Mouse (Mus musculus) neural tube, embryonic 13.5 days (tissue): ENCODE data around the gene Map1s. TPM values are rescaled to one million over a fixed set of nuclear protein-coding genes. Genes with fewer than 3 reads are reported as not detected.
A peak's percentile ranks its signal among the peaks of the same experiment; 100 is the strongest.

Experiments
- ATAC-seq: fragments of 200-750 bp; cut with Nextera tagmentation; 2 replicates; pipeline ENCODE4 v1.8.0; 2017; ENCODE audit warnings: low read depth, mild to moderate bottlenecking, moderate TSS enrichment, moderate library complexity
- H3K27ac ChIP-seq: fragments of 300-500 bp; sonication (generic); replicated peaks from 2 replicates; pipeline ENCODE4 v1.5.1; 2015; ENCODE audit warnings: moderate library complexity, mild to moderate bottlenecking, inconsistent platforms
- H3K27me3 ChIP-seq: fragments of 300-500 bp; sonication (generic); 2 replicates; pipeline ENCODE4 v1.6.1; 2015; ENCODE audit warnings: mild to moderate bottlenecking, inconsistent platforms
- H3K36me3 ChIP-seq: fragments of 300-500 bp; sonication (generic); 2 replicates; pipeline ENCODE4 v1.6.1; 2015; ENCODE audit warnings: mild to moderate bottlenecking, inconsistent platforms
- H3K4me1 ChIP-seq: fragments of 300-500 bp; sonication (generic); replicated peaks from 2 replicates; pipeline ENCODE4 v1.6.1; 2015; ENCODE audit warnings: inconsistent platforms
- H3K4me2 ChIP-seq: fragments of 300-500 bp; sonication (generic); 2 replicates; pipeline ENCODE4 v1.6.1; 2015; ENCODE audit warnings: inconsistent platforms, mild to moderate bottlenecking, moderate library complexity
- H3K4me3 ChIP-seq: fragments of 300-500 bp; sonication (generic); 2 replicates; pipeline ENCODE4 v1.5.1; 2015; ENCODE audit warnings: mild to moderate bottlenecking, inconsistent platforms
- H3K9ac ChIP-seq: fragments of 300-500 bp; sonication (generic); 2 replicates; pipeline ENCODE4 v1.6.1; 2015; ENCODE audit warnings: moderate library complexity, mild to moderate bottlenecking, inconsistent platforms
- H3K9me3 ChIP-seq: fragments of 300-500 bp; sonication (generic); 2 replicates; pipeline ENCODE4 v1.6.1; 2016; ENCODE audit warnings: inconsistent platforms
- WGBS: fragments of 180-500 bp; shearing (Covaris S2); methylation state at CpG from one replicate; pipeline ENCODE4 v1.1.7; 2015; 5-methylcytosine and 5-hydroxymethylcytosine counted together
- polyA plus RNA-seq: library from polyadenylated mRNA; unstranded; fragments of >200 nt; fragmentation: Nextera tagmentation; extraction: Ambion mirVana; gene quantifications from 2 replicates; pipeline ENCODE4 v1.2.1, GENCODE M21; 2015

The Map1s gene
- polyA plus RNA-seq, 1 experiment from 2014 or later: 60.7 TPM

DNA sequence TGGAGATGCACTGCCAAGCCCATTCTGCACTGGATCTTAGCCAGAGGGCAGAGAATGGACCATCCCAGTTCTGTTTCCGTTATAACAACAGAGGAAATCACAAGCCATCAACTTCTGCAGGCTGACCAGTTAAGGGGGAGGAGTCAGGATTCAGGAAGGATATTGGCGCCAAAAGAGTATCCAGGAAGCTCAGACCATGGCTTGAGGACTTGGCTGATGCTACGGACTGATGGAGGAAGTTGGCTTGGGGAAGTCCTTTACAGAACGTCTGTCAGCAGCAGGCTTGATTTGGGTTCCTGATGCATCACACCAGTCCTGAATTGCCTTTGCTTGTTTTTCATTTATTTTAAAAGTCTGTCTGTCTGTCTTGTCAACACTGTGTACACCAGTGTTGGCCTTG lies 1.2 kb upstream of the Map1s start:
- Histone ChIP-seq H3K27me3 (peaks cover 35% of the 10 kb centered on the region), H3K9ac (no peak overlapping the region), H3K9me3 (no peaks in the 10 kb centered on the region), H3K36me3 (peaks cover 2% of the 10 kb centered on the region; the same call in 1 of the 2 replicates), H3K27ac (no peak overlapping the region), H3K4me1 (peaks cover 21% of the 10 kb centered on the region), H3K4me3 (no peak overlapping the region), H3K4me2 (no peak overlapping the region)
- ATAC-seq: no peak
- 71% methylated on average over 4 of the region's 4 CpGs for WGBS

DNA sequence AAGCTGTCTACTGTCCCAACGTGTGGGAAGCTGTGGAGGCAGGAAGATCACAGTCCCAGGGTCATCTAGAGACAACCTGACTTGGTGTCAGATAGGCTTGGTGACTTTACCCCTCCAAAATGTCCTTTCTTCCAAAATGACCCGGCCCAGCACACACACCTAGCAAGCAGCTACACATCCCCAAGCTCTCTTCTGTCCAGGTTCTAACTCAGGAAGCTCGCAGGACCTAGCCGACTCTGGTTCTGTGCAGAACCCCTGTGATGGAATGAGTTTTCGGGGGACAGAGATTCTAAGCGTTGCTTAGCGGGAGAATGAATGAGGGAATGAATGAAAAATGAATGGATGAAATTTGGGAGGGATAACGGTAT lies 285 bp upstream of the Map1s start:
- peaks cover 33% of the 10 kb centered on the region for H3K27me3 ChIP-seq
- peak overlapping the region; percentile 91 for H3K4me2 ChIP-seq
- peaks cover 4% of the 10 kb centered on the region; the same call in 1 of the 2 replicates for H3K36me3 ChIP-seq
- no peaks in the 10 kb centered on the region for H3K9me3 ChIP-seq
- peaks cover 21% of the 10 kb centered on the region for H3K4me1 ChIP-seq
- H3K9ac ChIP-seq: peak overlapping the region; percentile 93
- WGBS: 22% methylated on average over 8 of the region's 8 CpGs
- H3K4me3 ChIP-seq: peak overlapping the region; percentile 86
- ATAC-seq: peak; percentile 37
- H3K27ac ChIP-seq: peak overlapping the region; percentile 93

DNA sequence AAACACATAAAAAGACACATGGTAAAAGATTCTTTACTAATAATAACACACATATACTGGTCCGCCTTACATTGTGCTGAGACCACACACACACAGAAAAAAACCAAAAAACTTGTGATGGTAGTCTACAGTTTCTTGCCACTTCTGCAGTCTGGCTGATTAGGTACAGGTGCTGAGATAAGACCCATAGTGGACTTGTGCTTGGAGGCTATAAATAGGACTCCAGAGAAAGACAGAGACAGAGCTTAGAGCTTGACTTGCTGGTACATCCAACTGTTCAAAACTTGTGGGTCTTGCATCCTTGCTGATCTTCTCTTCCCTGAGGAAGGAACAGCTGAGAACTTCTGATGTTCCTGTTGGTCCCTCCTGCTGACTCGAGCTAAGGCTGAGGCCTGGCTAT lies 1.8 kb downstream of the Map1s start:
- no peaks in the 10 kb centered on the region for H3K9me3 ChIP-seq
- no peak overlapping the region for H3K9ac ChIP-seq
- no peak overlapping the region for H3K4me2 ChIP-seq
- peaks cover 24% of the 10 kb centered on the region for H3K36me3 ChIP-seq
- peak overlapping the region; percentile 86; the same call in 1 of the 2 replicates for H3K4me3 ChIP-seq
- H3K27ac ChIP-seq: no peak overlapping the region
- H3K27me3 ChIP-seq: peaks cover 19% of the 10 kb centered on the region
- no peak for ATAC-seq
- H3K4me1 ChIP-seq: peaks cover 21% of the 10 kb centered on the region
- 100% methylated on average over 2 of the region's 2 CpGs for WGBS

DNA sequence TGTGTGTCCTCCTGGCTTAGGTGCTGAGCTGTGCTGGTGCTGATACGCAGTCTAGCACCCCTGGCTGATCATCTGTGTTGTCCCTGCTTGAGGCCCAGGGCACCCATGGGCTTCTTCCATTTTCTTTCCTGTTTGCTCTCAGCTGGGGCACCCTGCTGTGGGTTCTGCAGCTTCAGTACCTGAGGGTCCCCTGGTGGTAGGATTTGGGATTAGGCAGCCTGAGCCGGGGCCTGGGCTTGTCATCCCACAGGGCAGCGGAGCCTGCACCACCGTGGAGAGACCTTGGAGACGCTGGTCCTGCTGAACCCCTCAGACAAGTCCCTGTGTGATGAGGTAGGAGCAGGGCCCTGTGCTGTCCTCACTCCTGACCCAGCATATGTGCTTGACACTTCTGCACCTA lies 5.9 kb downstream of the Map1s start:
- Histone ChIP-seq H3K9me3 (no peaks in the 10 kb centered on the region), H3K36me3 (peaks cover 65% of the 10 kb centered on the region), H3K27me3 (no peaks in the 10 kb centered on the region), H3K4me1 (peaks cover 11% of the 10 kb centered on the region), H3K4me2 (no peak overlapping the region), H3K9ac (no peak overlapping the region), H3K27ac (no peak overlapping the region), H3K4me3 (no peak overlapping the region)
- 80% methylated on average over 5 of the region's 5 CpGs for WGBS
- no peak for ATAC-seq

DNA sequence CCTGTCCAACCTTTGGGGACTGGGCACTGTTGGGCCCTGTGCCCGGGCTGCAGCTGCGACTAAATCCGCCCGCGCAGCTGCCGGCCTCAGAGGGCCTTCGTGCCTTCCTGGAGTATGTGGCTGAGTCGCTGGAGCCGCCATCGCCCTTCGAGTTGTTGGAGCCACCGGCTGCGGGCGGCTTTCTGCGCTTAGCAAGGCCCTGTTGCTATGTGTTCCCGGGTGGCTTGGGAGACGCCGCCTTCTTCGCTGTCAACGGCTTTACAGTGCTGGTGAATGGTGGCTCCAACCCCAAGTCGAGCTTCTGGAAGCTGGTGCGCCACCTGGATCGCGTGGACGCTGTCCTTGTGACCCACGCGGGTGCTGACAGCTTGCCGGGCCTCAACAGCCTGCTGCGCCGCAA lies 7.2 kb downstream of the Map1s start:
- 93% methylated on average over 30 of the region's 30 CpGs for WGBS
- Histone ChIP-seq H3K4me1 (no peaks in the 10 kb centered on the region), H3K9ac (no peak overlapping the region), H3K9me3 (no peaks in the 10 kb centered on the region), H3K36me3 (peaks cover 79% of the 10 kb centered on the region), H3K27ac (no peak overlapping the region), H3K27me3 (no peaks in the 10 kb centered on the region), H3K4me3 (no peak overlapping the region), H3K4me2 (no peak overlapping the region)
- ATAC-seq: no peak

DNA sequence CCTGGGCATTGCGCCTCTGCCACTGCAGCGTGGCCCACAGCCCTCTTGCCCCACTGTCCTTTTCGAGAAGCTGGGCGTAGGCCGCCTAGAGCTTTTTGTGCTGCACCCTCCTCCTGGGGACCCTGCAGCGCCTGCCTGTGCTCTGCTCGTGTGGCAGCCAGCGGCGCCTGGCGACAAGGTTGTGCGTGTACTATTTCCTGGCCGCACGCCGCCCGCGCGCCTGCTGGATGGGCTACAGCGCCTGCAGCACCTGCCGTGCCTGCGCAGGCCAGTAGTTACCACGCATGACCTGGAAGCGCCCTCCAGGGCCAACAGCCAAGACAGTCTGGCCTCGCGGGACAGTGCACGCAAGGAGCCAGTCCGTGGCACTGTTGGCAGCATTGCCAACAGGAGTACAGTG lies 7.8 kb downstream of the Map1s start:
- Histone ChIP-seq H3K4me1 (no peaks in the 10 kb centered on the region), H3K27ac (no peak overlapping the region), H3K27me3 (no peaks in the 10 kb centered on the region), H3K9me3 (no peaks in the 10 kb centered on the region), H3K4me2 (no peak overlapping the region), H3K4me3 (no peak overlapping the region), H3K9ac (no peak overlapping the region), H3K36me3 (peaks cover 84% of the 10 kb centered on the region)
- ATAC-seq: no peak
- 96% methylated on average over 26 of the region's 26 CpGs for WGBS

DNA sequence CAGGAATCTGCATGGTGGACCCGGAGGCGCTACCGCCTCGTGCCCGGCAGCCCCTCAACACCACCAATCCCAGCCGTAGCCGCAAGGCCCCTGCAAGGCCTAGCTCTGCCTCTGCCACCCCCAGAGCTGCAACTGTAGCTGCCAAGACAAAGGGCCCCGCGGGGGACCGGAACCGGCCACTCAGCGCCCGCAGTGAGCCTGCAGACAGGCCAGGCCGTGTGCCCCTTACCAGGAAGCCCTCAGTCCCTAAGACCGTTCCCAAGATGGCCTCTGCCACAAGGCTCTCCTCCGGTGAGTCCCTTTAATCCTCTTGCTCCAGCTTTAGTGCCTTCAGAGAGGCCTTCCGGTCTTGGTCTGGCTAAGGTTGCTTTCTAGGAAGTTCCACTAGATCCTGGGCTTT lies 9.0 kb downstream of the Map1s start:
- Histone ChIP-seq H3K9me3 (no peaks in the 10 kb centered on the region), H3K4me3 (no peak overlapping the region), H3K36me3 (peaks cover 91% of the 10 kb centered on the region), H3K9ac (peak overlapping the region; percentile 17; the same call in 1 of the 2 replicates), H3K4me2 (no peak overlapping the region), H3K4me1 (no peaks in the 10 kb centered on the region), H3K27ac (no peak overlapping the region), H3K27me3 (no peaks in the 10 kb centered on the region)
- 93% methylated on average over 17 of the region's 17 CpGs for WGBS
- no peak for ATAC-seq

DNA sequence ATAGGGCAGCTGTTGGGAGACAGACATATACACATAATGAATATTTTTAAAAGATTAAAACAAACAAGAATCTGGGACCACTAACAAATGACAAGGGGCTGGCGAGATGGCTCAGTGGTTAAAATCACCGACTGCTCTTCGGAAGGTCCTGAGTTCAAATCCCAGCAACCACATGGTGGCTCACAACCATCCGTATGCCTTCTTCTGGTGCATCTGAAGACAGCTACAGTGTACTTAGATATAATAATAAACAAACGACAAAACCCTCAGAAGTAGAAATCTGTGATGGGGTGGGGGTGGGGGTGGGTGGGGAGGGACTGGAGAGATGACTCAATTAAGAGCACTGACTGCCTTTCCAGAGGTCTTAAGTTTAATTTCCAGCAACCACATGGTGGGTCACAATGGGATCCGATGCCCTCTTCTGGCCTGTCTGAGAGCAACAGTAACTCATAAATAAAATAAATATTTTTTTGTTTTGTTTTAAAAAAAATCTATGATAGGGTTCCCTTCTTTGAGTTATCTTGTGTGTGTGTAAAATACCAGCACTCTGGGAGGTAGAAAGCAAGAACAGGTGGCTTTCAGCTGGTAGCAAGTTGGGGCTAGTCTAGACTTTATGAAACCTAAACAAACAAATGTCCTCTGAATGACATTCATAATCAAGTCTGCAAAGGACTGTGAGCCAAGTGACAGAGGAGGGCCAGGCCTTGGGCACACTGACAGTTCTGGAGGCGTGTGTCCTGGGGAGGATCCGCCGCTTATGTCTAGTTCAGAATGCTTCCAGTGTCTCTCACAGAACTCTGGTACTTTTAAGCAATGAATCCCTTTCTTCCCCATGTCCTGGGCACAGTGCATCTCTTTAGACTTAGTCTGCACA lies 14.6 kb downstream of the Map1s start:
- no peaks in the 10 kb centered on the region for H3K4me1 ChIP-seq
- no peak overlapping the region for H3K9ac ChIP-seq
- no peaks in the 10 kb centered on the region for H3K9me3 ChIP-seq
- ATAC-seq: no peak
- H3K27me3 ChIP-seq: no peaks in the 10 kb centered on the region
- no peak overlapping the region for H3K4me2 ChIP-seq
- no peak overlapping the region for H3K27ac ChIP-seq
- WGBS: 95% methylated on average over 9 of the region's 9 CpGs
- H3K36me3 ChIP-seq: peaks cover 70% of the 10 kb centered on the region
- H3K4me3 ChIP-seq: no peak overlapping the region

DNA sequence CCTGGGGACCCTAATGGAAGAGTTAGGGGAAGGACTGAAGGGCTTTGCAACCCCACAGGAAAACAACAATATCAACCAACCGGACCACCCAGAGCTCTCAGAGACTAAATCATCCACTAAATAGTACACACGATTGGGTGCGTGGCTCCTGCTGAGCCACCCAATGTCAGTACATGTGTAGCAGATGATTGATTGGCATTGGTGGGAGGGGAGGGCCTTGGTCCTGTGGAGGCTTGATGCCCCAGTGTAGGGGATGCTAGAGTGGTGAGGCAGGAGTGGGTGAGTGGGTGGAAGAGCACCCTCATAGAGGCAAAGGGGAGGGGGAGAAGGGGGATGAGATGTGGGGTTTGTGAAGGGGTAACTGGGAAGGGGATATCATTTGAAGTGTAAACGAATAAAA lies 18.4 kb downstream of the Map1s start:
- Histone ChIP-seq H3K27ac (no peak overlapping the region), H3K27me3 (no peaks in the 10 kb centered on the region), H3K4me2 (no peak overlapping the region), H3K36me3 (peaks cover 38% of the 10 kb centered on the region), H3K9me3 (no peaks in the 10 kb centered on the region), H3K4me3 (no peak overlapping the region), H3K9ac (no peak overlapping the region), H3K4me1 (no peaks in the 10 kb centered on the region)
- ATAC-seq: no peak
- 85% methylated on average over 4 of the region's 4 CpGs for WGBS

DNA sequence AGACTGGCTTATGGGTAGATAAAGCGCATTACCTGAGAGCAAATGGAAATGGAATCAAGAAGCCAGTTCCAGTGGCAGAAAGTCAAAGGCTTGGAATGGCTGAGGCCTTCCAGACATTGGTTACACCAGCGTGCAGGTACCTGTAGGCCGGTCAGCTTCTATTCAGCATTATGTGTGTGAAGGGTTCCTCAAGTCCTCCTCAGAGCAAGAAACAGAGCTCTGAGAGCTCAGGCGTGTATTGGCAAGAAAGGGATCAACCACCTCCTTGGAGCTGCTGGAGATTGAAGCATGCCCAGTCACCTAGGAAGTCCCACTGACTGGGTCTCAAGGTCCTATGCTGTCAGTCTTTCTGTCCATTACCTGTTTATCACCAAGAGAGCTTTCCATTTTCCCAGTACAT lies 20.0 kb downstream of the Map1s start:
- H3K4me1 ChIP-seq: no peaks in the 10 kb centered on the region
- H3K27ac ChIP-seq: no peak overlapping the region
- WGBS: 92% methylated on average over 4 of the region's 4 CpGs
- H3K4me3 ChIP-seq: no peak overlapping the region
- H3K27me3 ChIP-seq: no peaks in the 10 kb centered on the region
- H3K9me3 ChIP-seq: no peaks in the 10 kb centered on the region
- no peak for ATAC-seq
- H3K9ac ChIP-seq: no peak overlapping the region
- peaks cover 36% of the 10 kb centered on the region for H3K36me3 ChIP-seq
- H3K4me2 ChIP-seq: no peak overlapping the region

DNA sequence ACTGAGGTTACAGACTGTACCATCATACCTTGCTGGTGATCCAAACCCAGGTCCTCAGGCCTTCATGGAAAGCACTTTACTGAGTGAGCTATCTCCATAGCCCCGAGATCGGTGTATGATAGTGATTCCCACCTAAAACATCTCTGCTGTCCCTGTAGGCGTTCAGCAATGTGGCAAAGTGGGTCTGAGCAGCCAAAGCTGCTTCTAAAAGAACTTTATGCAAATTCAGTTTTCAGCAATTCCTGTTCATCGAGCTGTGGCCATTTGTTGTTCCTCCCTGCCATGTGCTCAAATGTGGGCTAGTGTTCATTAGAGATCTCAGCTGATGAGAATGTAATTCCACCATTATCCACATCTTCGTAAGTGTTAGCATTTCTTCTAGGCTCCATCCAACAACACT lies 20.7 kb downstream of the Map1s start:
- Histone ChIP-seq H3K27me3 (no peaks in the 10 kb centered on the region), H3K4me2 (no peak overlapping the region), H3K9ac (no peak overlapping the region), H3K4me1 (no peaks in the 10 kb centered on the region), H3K9me3 (no peaks in the 10 kb centered on the region), H3K36me3 (peaks cover 33% of the 10 kb centered on the region), H3K4me3 (no peak overlapping the region), H3K27ac (no peak overlapping the region)
- ATAC-seq: no peak
- 95% methylated on average over 5 of the region's 5 CpGs for WGBS

DNA sequence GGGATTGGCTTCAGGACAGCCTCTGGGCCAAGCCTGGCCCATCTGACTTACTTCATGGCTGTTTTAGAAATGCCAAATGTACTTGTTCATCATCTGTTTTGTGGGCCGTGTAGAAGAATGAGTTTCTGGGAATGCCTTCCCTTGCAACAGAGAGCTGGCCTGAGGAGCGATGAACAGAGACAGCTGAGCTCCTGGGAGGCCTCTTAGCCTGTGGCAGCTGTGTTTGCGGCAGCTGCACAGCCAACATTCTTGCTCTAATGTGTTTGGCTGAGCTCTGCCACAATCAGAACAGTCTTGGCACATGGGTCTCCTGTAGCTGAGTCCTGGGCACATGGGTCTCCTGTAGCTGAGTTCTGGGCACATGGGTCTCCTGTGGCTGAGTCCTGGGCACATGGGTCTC lies 22.4 kb downstream of the Map1s start:
- 75% methylated on average over 3 of the region's 3 CpGs for WGBS

More for the DNA sequence above, 22.4 kb downstream of the Map1s start:
- Histone ChIP-seq H3K4me1 (no peaks in the 10 kb centered on the region), H3K4me2 (no peak overlapping the region), H3K27ac (no peak overlapping the region), H3K9me3 (no peaks in the 10 kb centered on the region), H3K36me3 (peaks cover 43% of the 10 kb centered on the region), H3K4me3 (no peak overlapping the region), H3K27me3 (no peaks in the 10 kb centered on the region), H3K9ac (no peak overlapping the region)
- no peak for ATAC-seq
